Mouse (Mus musculus) neutrophil, adult 5-6 weeks (primary cell): ENCODE results near the gene Lamb3. TPM values are rescaled to one million over a fixed set of nuclear protein-coding genes. Genes with fewer than 3 reads are reported as not detected.
A peak's percentile ranks its signal among the peaks of the same experiment; 100 is the strongest.
"Not testable (repeated sequence)": the region's sequence is repeated elsewhere in the genome, so short reads cannot be mapped to it uniquely, and the experiment has no call there.

Experiments
- ATAC-seq: fragments of 151-379, 151-347 bp; 2 replicates; pipeline ENCODE4 v1.8.0; 2017; ENCODE audit warnings: mild to moderate bottlenecking, moderate TSS enrichment; ENCODE audit not compliant: insufficient number of reproducible peaks, poor library complexity, low FRiP score, severe bottlenecking; ENCODE audit errors: extremely low read depth
- total RNA-seq: library from RNA; stranded (forward); fragments of 200-1000 nt; gene quantifications from 2 replicates; pipeline ENCODE4 v1.2.3, GENCODE M21; 2017

Lamb3 gene
- total RNA-seq, 1 experiment from 2014 or later = 25.7 TPM

- ATAC-seq = no peak
Observed at GRCm38 (mm10) chr1:193270965-193271763, 63.7 kb downstream of the Lamb3 start.

GRCm38 (mm10) chr1:193272137-193272915, 64.8 kb downstream of the Lamb3 start:
- no peak for ATAC-seq

GRCm38 (mm10) chr1:193272916-193273601, 65.6 kb downstream of the Lamb3 start, which contains the start of gene G0s2:
G0s2 (minus strand) TSS chr1:193273217.
- peak; percentile 68 for ATAC-seq

- ATAC-seq = peak; percentile 39; the same call in 1 of the 2 replicates
Observed at GRCm38 (mm10) chr1:193274407-193275071, 67.0 kb downstream of the Lamb3 start.

GRCm38 (mm10) chr1:193278414-193279045, 71.0 kb downstream of the Lamb3 start:
- no peak for ATAC-seq

DNA sequence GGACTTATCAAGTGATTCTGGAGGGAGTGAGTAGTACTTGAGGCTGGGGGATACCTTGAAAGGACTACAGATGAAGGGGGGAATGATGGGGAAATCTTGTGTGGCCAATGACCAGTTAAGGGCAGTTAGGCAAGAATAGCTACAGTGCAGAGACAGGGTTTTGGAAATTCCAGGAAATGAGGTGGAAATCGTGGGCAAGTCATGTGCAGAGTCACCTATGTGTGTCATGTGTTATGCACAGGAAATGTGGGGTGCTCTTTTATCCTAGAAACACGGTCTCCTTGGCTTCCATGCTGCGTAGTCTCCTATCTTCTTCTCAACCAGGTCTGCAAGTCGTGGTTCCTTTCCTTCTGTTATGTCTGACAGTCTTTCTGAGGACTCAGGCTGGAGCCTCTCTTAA, 72.0 kb downstream of the Lamb3 start:
- no peak for ATAC-seq

GRCm38 (mm10) chr1:193281344-193281743, 73.8 kb downstream of the Lamb3 start:
- no peak for ATAC-seq

GRCm38 (mm10) chr1:193284228-193284779, 76.8 kb downstream of the Lamb3 start:
- ATAC-seq = no peak

DNA sequence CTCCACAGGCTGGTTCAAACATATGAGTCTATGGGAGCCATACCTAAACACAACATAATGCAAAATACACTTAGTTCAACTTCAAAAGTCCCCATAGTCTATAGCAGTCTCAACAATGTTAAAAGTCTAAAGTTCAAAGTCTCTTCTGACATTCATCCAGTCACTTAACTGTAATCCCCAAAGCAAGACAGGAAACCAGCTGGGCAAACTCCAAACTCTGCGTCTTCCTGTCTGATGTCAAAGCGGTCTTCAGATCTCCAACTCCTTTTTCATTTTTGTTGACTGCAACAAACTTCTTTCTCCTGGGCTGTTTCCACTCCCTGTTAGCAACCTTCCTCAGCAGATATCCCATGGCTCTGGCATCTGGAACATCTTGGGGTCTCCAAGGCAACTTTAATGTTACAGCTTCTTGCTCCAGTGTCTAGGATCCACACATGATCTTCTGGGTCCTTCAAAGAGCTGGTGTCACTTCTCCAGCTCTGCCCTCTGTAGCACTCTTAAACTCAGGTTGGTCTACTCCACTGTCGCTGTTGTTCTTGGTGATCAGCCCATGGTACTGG, 78.3 kb downstream of the Lamb3 start:
- ATAC-seq = not testable (repeated sequence)

GRCm38 (mm10) chr1:193287578-193287977, 80.1 kb downstream of the Lamb3 start:
- ATAC-seq = no peak

DNA sequence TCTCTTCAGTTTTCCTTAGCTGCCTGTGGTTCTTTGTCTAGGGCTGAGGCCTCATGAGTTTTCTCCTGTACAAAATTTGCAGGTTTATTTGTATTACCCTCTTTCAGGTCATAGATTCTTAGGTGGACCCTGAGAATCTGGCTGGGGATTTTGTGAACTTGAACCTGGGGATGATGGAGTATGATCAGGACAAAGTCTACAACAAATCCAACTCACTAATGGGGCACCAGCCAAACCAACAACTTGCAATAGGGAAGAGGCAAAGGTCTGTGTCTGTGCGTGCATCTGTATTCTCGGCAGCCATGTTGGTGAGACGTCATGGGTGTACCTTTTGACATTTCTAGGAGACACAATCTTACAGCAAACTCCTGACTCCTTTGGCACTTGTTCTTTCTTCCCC, 81.6 kb downstream of the Lamb3 start:
- no peak for ATAC-seq

- no peak for ATAC-seq
Observed at GRCm38 (mm10) chr1:193289914-193290313, 82.4 kb downstream of the Lamb3 start.

DNA sequence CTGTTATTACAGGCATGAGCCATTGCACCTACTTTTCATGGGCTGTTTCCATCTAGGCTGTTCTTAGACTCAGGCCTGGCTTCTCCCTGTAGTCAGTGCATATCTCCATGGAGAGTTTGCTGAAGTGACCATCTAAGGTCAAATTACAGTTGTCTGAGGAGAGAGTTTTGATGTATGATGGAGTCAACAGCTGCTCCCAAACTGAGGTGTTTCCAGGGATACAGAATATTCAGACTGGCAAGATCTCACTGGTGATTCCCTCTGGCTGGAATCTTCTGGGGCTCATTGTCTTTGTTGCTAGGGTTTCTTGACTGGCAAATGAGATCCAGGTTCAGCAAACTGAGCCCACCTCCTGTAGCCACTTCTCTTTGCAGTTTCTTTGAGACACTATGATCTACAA, 83.2 kb downstream of the Lamb3 start:
- no peak for ATAC-seq

GRCm38 (mm10) chr1:193293039-193293438, 85.5 kb downstream of the Lamb3 start:
- ATAC-seq = no peak

DNA sequence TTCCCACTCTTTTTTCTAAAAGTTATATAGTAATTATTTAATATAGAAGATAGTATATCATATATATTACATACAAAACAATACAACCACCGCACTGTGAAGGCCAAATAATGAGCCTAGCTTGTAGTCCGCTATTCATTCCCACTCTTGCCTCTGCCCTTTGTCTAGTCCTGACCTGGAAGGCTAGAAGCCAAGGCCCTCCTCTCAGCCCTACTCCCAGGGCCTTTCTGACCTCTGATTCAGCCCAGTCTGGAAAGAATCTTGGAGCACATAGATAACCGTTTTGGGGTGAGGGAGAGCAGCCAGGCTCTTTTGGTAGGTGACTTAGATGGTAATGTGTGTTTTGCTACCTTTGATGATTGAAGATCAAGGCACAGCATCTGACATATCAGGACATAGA, 86.4 kb downstream of the Lamb3 start:
- ATAC-seq = no peak

DNA sequence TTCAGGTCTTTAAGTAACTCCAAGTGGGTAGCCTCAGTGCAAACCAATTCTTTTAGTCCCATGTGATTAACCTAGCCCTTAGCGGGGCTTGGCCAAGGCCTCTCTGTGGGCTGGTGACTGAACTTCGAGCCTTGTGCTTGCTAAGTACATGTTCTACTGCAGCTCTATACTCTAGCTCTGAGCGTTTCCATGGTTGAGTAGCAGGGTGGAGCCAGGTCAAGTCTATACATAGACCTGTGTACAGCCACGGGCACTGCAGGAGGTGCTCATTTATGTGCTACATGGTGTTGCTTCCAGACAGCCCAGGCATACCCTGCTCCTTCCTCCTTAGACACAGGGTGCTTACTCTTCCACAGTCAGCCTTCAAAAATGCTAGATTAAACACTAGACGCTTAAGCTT, 88.4 kb downstream of the Lamb3 start:
- ATAC-seq = no peak

DNA sequence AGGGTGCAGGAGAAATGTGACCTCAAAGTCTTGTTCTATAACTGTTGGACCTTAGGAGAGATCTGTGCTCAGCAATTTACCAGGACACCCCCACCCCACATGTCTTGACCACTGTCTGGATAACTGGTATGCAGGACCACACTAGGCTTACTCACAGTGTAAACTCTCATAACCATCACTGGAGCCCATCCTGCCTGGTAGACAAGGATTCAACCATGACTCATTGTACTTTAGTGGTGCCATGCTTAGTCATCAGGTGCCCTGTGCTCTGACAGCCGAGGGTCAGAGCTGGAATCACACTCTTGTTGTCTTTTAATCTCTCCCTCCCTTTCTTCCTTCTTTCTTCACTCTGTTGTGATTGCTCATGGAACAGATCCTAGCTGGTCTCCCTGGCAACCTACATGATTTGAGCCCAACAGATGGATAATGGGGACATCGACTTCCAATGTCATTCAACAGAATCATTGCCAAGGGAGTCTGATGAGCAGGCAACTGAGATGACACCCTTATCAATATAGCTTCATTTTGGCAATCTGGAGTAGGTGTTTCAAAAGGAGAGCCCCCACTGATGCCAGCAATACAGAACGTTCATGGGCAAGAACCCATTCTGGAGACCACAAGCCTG, 90.8 kb downstream of the Lamb3 start:
- no peak for ATAC-seq

- no peak for ATAC-seq
Observed at GRCm38 (mm10) chr1:193299995-193300394, 92.5 kb downstream of the Lamb3 start.
